Mouse (Mus musculus): ENCODE measurements around the gene Hdgfl3. TPM values are rescaled to one million over a fixed set of nuclear protein-coding genes. Genes with fewer than 3 reads are reported as not detected.

The Hdgfl3 gene
- polyA plus RNA-seq (2015; fragmentation: Nextera tagmentation; extraction: Ambion mirVana), result 14.7 and 15.0 TPM in 2 replicates

- H3K4me2 ChIP-seq (replicated peaks), result peak within 1 kb of the TSS; percentile 72
- H3K36me3 ChIP-seq, result no peaks in the 10 kb centered on the region
- peak within 1 kb of the TSS; percentile 78 for H3K9ac ChIP-seq
- WGBS, result under 1% methylated on average over 55 of the region's 63 CpGs
- H3K27me3 ChIP-seq, result peaks cover 5% of the 10 kb centered on the region; the same call in 1 of the 2 replicates
- peak; percentile 88 for ATAC-seq (ENCODE audit: insufficient number of reproducible peaks, low FRiP score, low TSS enrichment, low read depth)
- peaks cover 16% of the 10 kb centered on the region for H3K4me1 ChIP-seq
- no peaks in the 10 kb centered on the region for H3K9me3 ChIP-seq (replicated peaks)
- peak within 1 kb of the TSS; percentile 88 for H3K27ac ChIP-seq (replicated peaks)
- peak within 1 kb of the TSS; percentile 67 for H3K4me3 ChIP-seq (replicated peaks)
These were observed at the start of gene Hdgfl3 for GRCm38 (mm10) chr7:81934267-81934745. Hdgfl3 (minus strand) TSS chr7:81934473.

GRCm38 (mm10) chr7:81983651-81984050 lies 49.4 kb upstream of the Hdgfl3 start:
- H3K9me3 ChIP-seq (replicated peaks), result no peaks in the 10 kb centered on the region
- ATAC-seq (ENCODE audit: insufficient number of reproducible peaks, low FRiP score, low TSS enrichment, low read depth), result no peak
- no peak overlapping the region for H3K9ac ChIP-seq
- H3K4me2 ChIP-seq (replicated peaks), result no peak overlapping the region
- H3K4me1 ChIP-seq, result no peaks in the 10 kb centered on the region
- peaks cover 7% of the 10 kb centered on the region; the same call in 1 of the 2 replicates for H3K27me3 ChIP-seq
- no peak overlapping the region for H3K27ac ChIP-seq (replicated peaks)
- WGBS, result 82% methylated on average over 6 of the region's 6 CpGs
- H3K36me3 ChIP-seq, result no peaks in the 10 kb centered on the region
- H3K4me3 ChIP-seq (replicated peaks), result no peak overlapping the region

- no peak for ATAC-seq (ENCODE audit: insufficient number of reproducible peaks, low FRiP score, low TSS enrichment, low read depth)
- H3K9ac ChIP-seq, result no peak overlapping the region
- H3K27me3 ChIP-seq, result no peaks in the 10 kb centered on the region
- H3K27ac ChIP-seq (replicated peaks), result no peak overlapping the region
- no peaks in the 10 kb centered on the region for H3K9me3 ChIP-seq (replicated peaks)
- H3K4me2 ChIP-seq (replicated peaks), result no peak overlapping the region
- no peaks in the 10 kb centered on the region for H3K4me1 ChIP-seq
- H3K36me3 ChIP-seq, result no peaks in the 10 kb centered on the region
- no peak overlapping the region for H3K4me3 ChIP-seq (replicated peaks)
- 75% methylated on average over 8 of the region's 8 CpGs for WGBS
These were observed 44.0 kb upstream of the Hdgfl3 start for GRCm38 (mm10) chr7:81978304-81978703.

DNA sequence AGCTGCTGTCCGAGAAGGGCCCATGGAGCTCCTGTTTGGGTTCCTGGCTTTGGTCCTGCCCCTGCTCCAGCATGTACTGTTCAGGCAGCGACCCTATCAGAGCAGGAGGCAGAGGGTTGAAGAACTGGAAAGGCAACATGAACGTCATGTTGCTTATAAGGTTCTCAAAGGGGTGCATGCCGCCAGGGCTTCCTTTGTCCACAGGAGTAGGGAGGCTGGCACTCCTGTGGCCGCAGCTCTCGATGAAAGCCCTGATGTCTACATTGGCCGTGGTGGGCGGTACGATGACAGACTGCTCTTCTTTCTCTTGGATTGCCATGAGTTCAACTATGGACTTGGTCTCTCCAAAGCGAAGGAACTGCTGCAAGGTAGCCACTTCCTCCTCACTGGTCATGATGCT lies 40.3 kb upstream of the Hdgfl3 start:
- Histone ChIP-seq H3K27me3 (no peaks in the 10 kb centered on the region), H3K27ac (replicated peaks) (no peak overlapping the region), H3K36me3 (no peaks in the 10 kb centered on the region), H3K9me3 (replicated peaks) (no peaks in the 10 kb centered on the region), H3K9ac (no peak overlapping the region), H3K4me3 (replicated peaks) (no peak overlapping the region), H3K4me2 (replicated peaks) (no peak overlapping the region), H3K4me1 (no peaks in the 10 kb centered on the region)
- ATAC-seq (ENCODE audit: insufficient number of reproducible peaks, low FRiP score, low TSS enrichment, low read depth), result no peak
- 88% methylated on average over 10 of the region's 10 CpGs for WGBS

DNA sequence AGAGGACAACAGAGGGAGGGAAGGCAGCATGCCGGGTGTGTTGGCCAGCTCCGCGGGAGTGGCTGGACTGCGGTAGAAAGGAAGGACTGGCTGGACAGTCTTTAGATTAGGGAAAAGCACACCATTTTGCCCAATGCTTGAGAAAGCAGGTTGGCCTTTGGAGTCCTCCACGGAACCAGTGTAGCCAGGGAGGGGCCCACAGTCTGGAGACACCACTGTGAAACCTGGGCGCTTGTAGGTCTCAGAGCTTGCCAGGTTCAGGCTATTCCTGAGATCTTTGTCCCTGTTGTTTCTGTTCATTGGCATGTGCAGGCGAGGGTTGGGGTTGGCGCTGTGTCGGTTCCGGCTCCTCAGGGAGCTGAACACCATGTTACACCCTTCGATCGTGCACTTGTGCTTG lies 39.7 kb upstream of the Hdgfl3 start:
- 95% methylated on average over 12 of the region's 12 CpGs for WGBS
- H3K27me3 ChIP-seq, result no peaks in the 10 kb centered on the region
- no peaks in the 10 kb centered on the region for H3K36me3 ChIP-seq
- H3K4me1 ChIP-seq, result no peaks in the 10 kb centered on the region
- no peak overlapping the region for H3K27ac ChIP-seq (replicated peaks)
- no peak overlapping the region for H3K9ac ChIP-seq
- H3K4me3 ChIP-seq (replicated peaks), result no peak overlapping the region
- H3K9me3 ChIP-seq (replicated peaks), result no peaks in the 10 kb centered on the region
- H3K4me2 ChIP-seq (replicated peaks), result no peak overlapping the region
- no peak for ATAC-seq (ENCODE audit: insufficient number of reproducible peaks, low FRiP score, low TSS enrichment, low read depth)

GRCm38 (mm10) chr7:81973339-81973738 lies 39.1 kb upstream of the Hdgfl3 start:
- no peak overlapping the region for H3K4me2 ChIP-seq (replicated peaks)
- H3K36me3 ChIP-seq, result no peaks in the 10 kb centered on the region
- H3K4me3 ChIP-seq (replicated peaks), result no peak overlapping the region
- no peaks in the 10 kb centered on the region for H3K9me3 ChIP-seq (replicated peaks)
- H3K27me3 ChIP-seq, result no peaks in the 10 kb centered on the region
- H3K27ac ChIP-seq (replicated peaks), result no peak overlapping the region
- no peak for ATAC-seq (ENCODE audit: insufficient number of reproducible peaks, low FRiP score, low TSS enrichment, low read depth)
- H3K4me1 ChIP-seq, result no peaks in the 10 kb centered on the region
- WGBS, result 94% methylated on average over 5 of the region's 5 CpGs
- no peak overlapping the region for H3K9ac ChIP-seq

GRCm38 (mm10) chr7:81968975-81969374 lies 34.7 kb upstream of the Hdgfl3 start:
- no peaks in the 10 kb centered on the region for H3K36me3 ChIP-seq
- no peak overlapping the region for H3K4me2 ChIP-seq (replicated peaks)
- no peak overlapping the region for H3K27ac ChIP-seq (replicated peaks)
- no peak overlapping the region for H3K9ac ChIP-seq
- H3K4me3 ChIP-seq (replicated peaks), result no peak overlapping the region
- no peak for ATAC-seq (ENCODE audit: insufficient number of reproducible peaks, low FRiP score, low TSS enrichment, low read depth)
- WGBS, result 68% methylated on average over 6 of the region's 6 CpGs
- no peaks in the 10 kb centered on the region for H3K9me3 ChIP-seq (replicated peaks)
- H3K4me1 ChIP-seq, result no peaks in the 10 kb centered on the region
- no peaks in the 10 kb centered on the region for H3K27me3 ChIP-seq

DNA sequence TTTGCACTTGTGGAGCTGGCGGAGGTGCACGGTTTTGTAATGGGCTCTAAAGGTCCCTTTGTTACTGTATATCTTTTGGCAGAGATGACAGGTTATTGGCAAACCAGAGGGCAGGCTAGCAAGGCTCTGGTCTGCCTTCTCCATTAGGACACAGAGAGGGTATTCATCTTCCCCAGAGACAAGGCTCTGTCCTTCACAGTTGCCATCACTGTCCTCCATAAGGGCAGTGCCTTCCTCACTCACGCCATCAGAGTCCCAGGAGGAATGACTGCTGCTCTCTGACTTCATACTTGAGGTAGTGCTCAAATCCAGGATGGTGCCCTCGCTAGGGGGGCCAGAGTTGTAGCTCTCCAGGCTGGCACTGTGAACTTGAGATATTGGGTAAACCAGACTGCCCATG lies 34.2 kb upstream of the Hdgfl3 start:
- 84% methylated on average over 4 of the region's 4 CpGs for WGBS
- no peak for ATAC-seq (ENCODE audit: insufficient number of reproducible peaks, low FRiP score, low TSS enrichment, low read depth)
- H3K9ac ChIP-seq, result no peak overlapping the region
- no peaks in the 10 kb centered on the region for H3K4me1 ChIP-seq
- H3K4me3 ChIP-seq (replicated peaks), result no peak overlapping the region
- H3K27me3 ChIP-seq, result no peaks in the 10 kb centered on the region
- H3K4me2 ChIP-seq (replicated peaks), result no peak overlapping the region
- H3K27ac ChIP-seq (replicated peaks), result no peak overlapping the region
- H3K36me3 ChIP-seq, result no peaks in the 10 kb centered on the region
- no peaks in the 10 kb centered on the region for H3K9me3 ChIP-seq (replicated peaks)

DNA sequence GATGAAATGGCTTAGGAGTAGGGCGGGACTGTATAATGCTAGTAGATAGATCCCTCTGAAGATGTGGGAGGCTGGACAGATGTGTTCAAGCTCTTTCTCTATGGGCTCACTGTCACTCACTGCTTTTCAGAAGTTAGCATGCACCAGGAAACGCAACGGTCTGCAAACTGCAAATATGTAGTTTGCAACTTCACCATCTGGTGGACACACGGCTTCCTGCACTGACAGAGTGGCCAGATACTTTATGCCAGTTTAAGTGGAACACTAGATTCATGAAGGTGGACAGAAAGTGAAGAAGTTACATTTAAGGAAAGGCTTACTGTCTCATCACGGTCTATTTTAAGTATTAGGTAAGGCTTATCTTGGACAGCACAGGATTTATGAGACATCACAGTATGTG lies 31.9 kb upstream of the Hdgfl3 start:
- no peaks in the 10 kb centered on the region for H3K9me3 ChIP-seq (replicated peaks)
- no peak overlapping the region for H3K4me3 ChIP-seq (replicated peaks)
- no peak overlapping the region for H3K4me2 ChIP-seq (replicated peaks)
- ATAC-seq (ENCODE audit: insufficient number of reproducible peaks, low FRiP score, low TSS enrichment, low read depth), result no peak
- 61% methylated on average over 5 of the region's 5 CpGs for WGBS
- H3K27ac ChIP-seq (replicated peaks), result no peak overlapping the region
- no peaks in the 10 kb centered on the region for H3K27me3 ChIP-seq
- H3K4me1 ChIP-seq, result no peaks in the 10 kb centered on the region
- no peaks in the 10 kb centered on the region for H3K36me3 ChIP-seq
- no peak overlapping the region for H3K9ac ChIP-seq

- peaks cover 3% of the 10 kb centered on the region; the same call in 1 of the 2 replicates for H3K27me3 ChIP-seq
- ATAC-seq (ENCODE audit: insufficient number of reproducible peaks, low FRiP score, low TSS enrichment, low read depth), result no peak
- H3K4me2 ChIP-seq (replicated peaks), result no peak overlapping the region
- WGBS, result 3% methylated on average over 3 of the region's 3 CpGs
- no peak overlapping the region for H3K9ac ChIP-seq
- no peaks in the 10 kb centered on the region for H3K36me3 ChIP-seq
- H3K27ac ChIP-seq (replicated peaks), result no peak overlapping the region
- H3K4me3 ChIP-seq (replicated peaks), result no peak overlapping the region
- H3K9me3 ChIP-seq (replicated peaks), result no peaks in the 10 kb centered on the region
- H3K4me1 ChIP-seq, result no peaks in the 10 kb centered on the region
These were observed 25.4 kb upstream of the Hdgfl3 start for GRCm38 (mm10) chr7:81959704-81960103.

- Histone ChIP-seq H3K27me3 (peaks cover 3% of the 10 kb centered on the region; the same call in 1 of the 2 replicates), H3K9ac (no peak overlapping the region), H3K27ac (replicated peaks) (no peak overlapping the region), H3K36me3 (no peaks in the 10 kb centered on the region), H3K4me2 (replicated peaks) (no peak overlapping the region), H3K4me3 (replicated peaks) (no peak overlapping the region), H3K9me3 (replicated peaks) (no peaks in the 10 kb centered on the region), H3K4me1 (no peaks in the 10 kb centered on the region)
- ATAC-seq (ENCODE audit: insufficient number of reproducible peaks, low FRiP score, low TSS enrichment, low read depth), result no peak
These were observed 20.1 kb upstream of the Hdgfl3 start for GRCm38 (mm10) chr7:81954208-81954846.

GRCm38 (mm10) chr7:81950499-81950898 lies 16.2 kb upstream of the Hdgfl3 start:
- 78% methylated on average over 2 of the region's 2 CpGs for WGBS
- Histone ChIP-seq H3K4me3 (replicated peaks) (no peak overlapping the region), H3K9me3 (replicated peaks) (no peaks in the 10 kb centered on the region), H3K9ac (no peak overlapping the region), H3K4me1 (no peaks in the 10 kb centered on the region), H3K36me3 (no peaks in the 10 kb centered on the region), H3K4me2 (replicated peaks) (no peak overlapping the region), H3K27ac (replicated peaks) (no peak overlapping the region), H3K27me3 (0 out of 2 replicates have a peak, but pooled peaks cover 3% of the 10 kb centered on the region)
- ATAC-seq (ENCODE audit: insufficient number of reproducible peaks, low FRiP score, low TSS enrichment, low read depth), result no peak

All from embryonic facial prominence, embryonic 15.5 days (tissue).